Mouse (Mus musculus): ENCODE data around the gene Sirpb1c. TPM values are rescaled to one million over a fixed set of nuclear protein-coding genes. Genes with fewer than 3 reads are reported as not detected.
"Not testable (repeated sequence)": the region's sequence is repeated elsewhere in the genome, so short reads cannot be mapped to it uniquely, and the experiment has no call there.

The Sirpb1c gene
- polyA plus RNA-seq (2016; fragmentation: Nextera tagmentation; extraction: Ambion mirVana), result not detected in 2 replicates

DNA sequence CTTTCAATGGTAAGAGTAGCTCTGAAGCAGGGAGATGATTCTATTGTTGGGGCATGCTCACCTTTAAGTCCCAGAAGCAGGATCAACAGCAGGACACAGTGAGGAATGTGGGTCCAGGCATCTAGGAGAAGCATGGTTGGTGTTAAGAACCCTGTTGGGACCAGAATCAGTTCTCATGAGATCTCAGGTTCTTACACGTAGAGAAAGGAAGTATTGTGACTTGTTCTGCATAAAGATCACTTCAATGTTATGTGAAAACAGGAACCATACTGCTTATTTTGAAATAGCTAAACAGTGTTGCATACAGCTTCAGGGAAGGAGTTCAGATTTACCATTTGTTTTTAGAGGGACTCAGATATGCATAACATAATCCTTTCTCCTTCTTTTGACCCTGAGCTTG lies at the start of gene Sirpb1c:
TSS of gene Sirpb1c (minus strand) at position 249 of the 400 bp plus-strand sequence.
- not testable (repeated sequence) for H3K27ac ChIP-seq; DNase-seq (ENCODE audit: extremely low spot score, low spot score); H3K36me3 ChIP-seq (replicated peaks); H3K4me1 ChIP-seq; H3K27me3 ChIP-seq (ENCODE audit: poor library complexity, severe bottlenecking); H3K4me3 ChIP-seq
- WGBS, result 67% methylated on average over 1 of the region's 1 CpGs
- peaks cover 21% of the 10 kb centered on the region; the same call in 1 of the 2 replicates for H3K9me3 ChIP-seq

DNA sequence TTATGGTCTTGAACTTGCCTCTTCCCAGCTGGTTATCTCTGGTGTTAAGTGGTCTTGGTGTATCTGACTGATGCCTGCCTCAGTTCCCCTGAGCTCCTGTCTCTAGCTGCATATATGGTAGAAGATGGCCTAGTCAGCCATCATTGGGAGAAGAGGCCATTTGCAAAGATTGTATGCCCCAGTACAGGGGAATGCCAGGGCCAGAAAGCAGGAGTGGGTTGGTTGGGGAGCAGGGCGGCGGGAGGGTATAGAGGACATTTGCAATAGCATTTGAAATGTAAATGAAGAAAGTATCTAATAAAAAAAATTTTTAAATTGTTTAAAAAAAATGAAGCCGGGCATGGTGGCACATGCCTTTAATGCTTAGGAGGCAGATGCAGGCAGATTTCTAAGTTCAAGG lies 38.1 kb upstream of the Sirpb1c start:
- Histone ChIP-seq H3K4me3 (no peak overlapping the region), H3K4me1 (no peaks in the 10 kb centered on the region), H3K27ac (no peak overlapping the region), H3K36me3 (replicated peaks) (no peaks in the 10 kb centered on the region), H3K9me3 (peaks cover 6% of the 10 kb centered on the region; the same call in 1 of the 2 replicates), H3K27me3 (ENCODE audit: poor library complexity, severe bottlenecking) (no peaks in the 10 kb centered on the region)
- WGBS, result 91% methylated on average over 3 of the region's 3 CpGs
- no peak for DNase-seq (ENCODE audit: extremely low spot score, low spot score)

DNA sequence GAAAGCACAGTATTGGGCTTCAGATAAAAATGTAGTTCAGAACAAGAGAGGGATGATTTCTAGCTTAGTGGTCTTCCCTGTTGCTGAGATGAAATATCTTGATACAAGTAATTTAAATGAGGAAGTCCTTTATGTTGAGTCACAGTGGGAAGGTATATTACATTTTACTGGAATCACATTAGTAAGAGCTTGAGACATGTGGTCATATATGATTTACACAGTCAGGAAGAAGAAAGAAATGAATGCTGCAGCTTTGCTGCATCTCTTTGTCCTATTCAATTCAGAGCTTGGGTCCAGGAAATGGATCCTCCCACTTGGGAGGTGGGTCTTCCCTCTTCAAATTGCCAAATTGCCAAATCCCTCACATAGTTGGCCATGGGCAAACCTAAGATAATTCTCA lies 7.4 kb upstream of the Sirpb1c start:
- not testable (repeated sequence) for DNase-seq (ENCODE audit: extremely low spot score, low spot score); H3K4me1 ChIP-seq; H3K27ac ChIP-seq; H3K4me3 ChIP-seq; H3K36me3 ChIP-seq (replicated peaks); H3K27me3 ChIP-seq (ENCODE audit: poor library complexity, severe bottlenecking); H3K9me3 ChIP-seq

DNA sequence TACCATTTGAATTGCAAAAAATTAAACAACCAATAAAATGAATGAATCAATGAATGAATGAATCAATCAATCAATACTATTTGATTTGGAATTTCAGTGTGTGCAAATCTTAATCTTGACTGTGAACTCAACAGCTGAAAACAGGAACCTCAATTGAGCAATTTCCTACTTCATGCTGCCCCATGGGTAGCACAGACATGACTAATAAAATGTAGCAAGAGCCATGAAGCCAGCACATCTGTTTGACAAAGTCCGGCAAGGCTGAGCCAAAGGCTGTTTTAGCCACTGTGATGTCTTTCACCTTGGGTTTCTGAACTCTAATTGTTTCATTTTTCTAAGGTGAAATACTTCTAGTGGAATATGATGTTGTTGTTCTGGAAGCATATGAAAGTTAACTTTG lies 1.6 kb upstream of the Sirpb1c start:
- H3K36me3 ChIP-seq (replicated peaks), result no peaks in the 10 kb centered on the region
- WGBS, result 89% methylated on average over 1 of the region's 1 CpGs
- H3K27ac ChIP-seq, result no peak overlapping the region
- no peaks in the 10 kb centered on the region for H3K27me3 ChIP-seq (ENCODE audit: poor library complexity, severe bottlenecking)
- DNase-seq (ENCODE audit: extremely low spot score, low spot score), result no peak
- peaks cover 14% of the 10 kb centered on the region; the same call in 1 of the 2 replicates for H3K9me3 ChIP-seq
- no peaks in the 10 kb centered on the region for H3K4me1 ChIP-seq
- no peak overlapping the region for H3K4me3 ChIP-seq

DNA sequence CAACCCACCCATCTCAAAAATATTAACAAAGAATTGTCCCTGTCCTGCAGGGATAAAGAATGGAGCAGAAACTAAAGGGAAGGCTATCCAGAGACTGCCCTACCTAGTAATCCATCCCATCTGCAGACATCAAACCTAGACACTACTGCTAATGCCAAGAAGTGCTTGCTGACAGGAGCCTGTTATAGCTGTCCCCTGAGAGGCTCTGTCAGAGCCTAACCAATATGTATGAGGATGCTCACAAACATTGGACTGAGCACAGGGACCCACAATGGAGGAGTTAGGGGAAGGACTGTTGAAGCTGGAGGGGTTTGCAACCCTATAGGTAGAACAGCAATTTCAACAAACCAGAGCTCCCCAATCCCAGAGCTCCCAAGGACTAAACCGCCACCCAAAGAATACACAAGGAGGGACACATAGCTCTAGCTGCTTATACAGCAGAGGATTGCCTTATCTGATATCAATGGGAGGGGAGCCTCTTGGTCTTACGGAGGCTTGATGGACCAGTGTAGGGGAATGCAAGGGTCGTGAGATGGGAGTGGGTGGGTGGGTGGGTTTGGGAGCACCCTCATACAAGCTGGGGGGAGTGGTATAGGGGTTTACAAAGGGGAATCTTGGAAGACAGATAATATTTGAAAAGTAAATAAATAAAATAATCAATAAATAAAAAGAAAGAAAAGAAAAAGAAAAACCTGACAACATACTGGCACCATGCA lies 838 bp downstream of the Sirpb1c start:
- H3K9me3 ChIP-seq, result peaks cover 21% of the 10 kb centered on the region; the same call in 1 of the 2 replicates
- DNase-seq (ENCODE audit: extremely low spot score, low spot score), result no peak
- no peak overlapping the region for H3K4me3 ChIP-seq
- H3K27ac ChIP-seq, result no peak overlapping the region
- 88% methylated on average over 3 of the region's 3 CpGs for WGBS
- H3K36me3 ChIP-seq (replicated peaks), result no peaks in the 10 kb centered on the region
- no peaks in the 10 kb centered on the region for H3K27me3 ChIP-seq (ENCODE audit: poor library complexity, severe bottlenecking)
- H3K4me1 ChIP-seq, result no peaks in the 10 kb centered on the region

DNA sequence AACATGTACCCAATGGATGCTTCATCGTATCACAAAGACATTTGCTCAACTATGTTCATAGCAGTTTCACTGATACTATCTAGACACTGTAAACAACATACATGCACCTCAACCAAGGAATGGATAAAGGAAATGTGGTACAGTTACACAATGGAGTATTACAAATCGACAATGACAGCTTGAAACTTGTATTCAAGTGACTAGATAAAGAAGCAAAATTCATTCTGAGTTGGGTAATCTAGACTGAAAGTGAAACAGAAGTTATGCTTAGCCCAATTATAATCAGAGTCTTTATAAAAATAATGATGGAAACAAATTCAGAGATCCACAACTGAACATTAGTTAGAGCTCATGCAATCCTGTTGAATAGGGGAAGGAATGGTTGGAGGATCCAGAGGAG lies 74.7 kb downstream of the Sirpb1c start:
- H3K36me3 ChIP-seq (replicated peaks); H3K27me3 ChIP-seq (ENCODE audit: poor library complexity, severe bottlenecking); H3K27ac ChIP-seq; H3K9me3 ChIP-seq; H3K4me1 ChIP-seq; H3K4me3 ChIP-seq; DNase-seq (ENCODE audit: extremely low spot score, low spot score): not testable (repeated sequence)
- WGBS, result 80% methylated on average over 2 of the region's 2 CpGs

Other genes starting within 250 kb of the Sirpb1c start
- not detected in 2 replicates for gene Gm5150, start 157.9 kb upstream of the Sirpb1c start, polyA plus RNA-seq (2016; fragmentation: Nextera tagmentation; extraction: Ambion mirVana)

Data from forebrain, embryonic 10.5 days (tissue).